Mouse (Mus musculus) G1E (cell line): ENCODE measurements around the gene Havcr1.
"Not testable (repeated sequence)": the region's sequence is repeated elsewhere in the genome, so short reads cannot be mapped to it uniquely, and the experiment has no call there.

Experiments
- CTCF ChIP-seq: IDR thresholded peaks from 2 replicates; pipeline ENCODE4 v1.5.1; 2012; ENCODE audit warnings: low read depth, low read length, inconsistent platforms, mixed read lengths
- GATA1 ChIP-seq: IDR thresholded peaks from 2 replicates; pipeline ENCODE4 v1.6.1; 2012; ENCODE audit warnings: borderline replicate concordance, low read length, inconsistent platforms, mixed read lengths

DNA sequence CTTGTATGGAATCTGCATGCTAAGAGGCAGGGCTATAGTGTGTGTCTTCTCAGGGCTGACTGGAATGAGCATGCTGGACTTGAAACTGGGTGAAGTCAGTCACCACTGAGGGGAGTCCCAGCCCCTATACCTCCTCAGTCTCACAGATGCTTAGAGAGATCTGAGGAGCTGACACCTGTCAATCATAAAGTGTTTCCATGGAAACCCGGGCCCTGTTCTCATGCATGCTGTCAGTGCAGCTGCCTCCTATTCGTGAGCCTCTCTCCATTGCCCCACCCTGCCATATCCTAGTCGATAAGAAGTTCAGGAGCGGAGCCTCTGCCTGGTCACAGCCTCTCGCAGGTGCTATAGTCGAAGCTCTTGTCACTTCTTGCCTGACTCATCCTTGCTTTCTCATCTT, 20.8 kb downstream of the Havcr1 start:
- not testable (repeated sequence) for TF ChIP-seq CTCF, GATA1
